Mouse (Mus musculus) myocyte (in vitro differentiated cells): ENCODE data around the gene Dennd1b.

Experiments
- E2F4 ChIP-seq: IDR thresholded peaks from one replicate; pipeline ENCODE4 v1.6.1; 2011; ENCODE audit warnings: mild to moderate bottlenecking, control low read depth, moderate library complexity; ENCODE audit not compliant: insufficient read depth
- POLR2A ChIP-seq: IDR thresholded peaks from one replicate; pipeline ENCODE4 v1.6.1; 2011; ENCODE audit warnings: low read depth, mild to moderate bottlenecking, control low read depth, moderate library complexity; ENCODE audit not compliant: insufficient read length
- SRF ChIP-seq: IDR thresholded peaks from one replicate; pipeline ENCODE4 v1.6.1; 2011; ENCODE audit warnings: low read depth; ENCODE audit not compliant: control insufficient read depth, insufficient read length
- USF1 ChIP-seq: IDR thresholded peaks from one replicate; pipeline ENCODE4 v1.6.1; 2011; ENCODE audit warnings: low read depth, mild to moderate bottlenecking, control low read depth, moderate library complexity

- no peak for TF ChIP-seq POLR2A
- no peak for TF ChIP-seq E2F4
- TF ChIP-seq SRF, result no peak
- no peak for TF ChIP-seq USF1
These were observed 19.4 kb downstream of the Dennd1b start for GRCm38 (mm10) chr1:138982611-138983010.
